Mouse (Mus musculus): ENCODE measurements around the gene Rapgef6.

Gene Rapgef6

GRCm38 (mm10) chr11:54691179-54691578, 168.5 kb downstream of the Rapgef6 start:
- no peak for DNase-seq (ENCODE audit: low read depth, low spot score)

- DNase-seq (ENCODE audit: low read depth, low spot score) = no peak
These were observed 171.0 kb downstream of the Rapgef6 start for GRCm38 (mm10) chr11:54693696-54694095.

GRCm38 (mm10) chr11:54694291-54694690, 171.6 kb downstream of the Rapgef6 start:
- DNase-seq (ENCODE audit: low read depth, low spot score) = no peak

- DNase-seq (ENCODE audit: low read depth, low spot score) = peak; percentile 48
These were observed 173.3 kb downstream of the Rapgef6 start for GRCm38 (mm10) chr11:54695951-54696350.

- DNase-seq (ENCODE audit: low read depth, low spot score) = no peak
These were observed 175.0 kb downstream of the Rapgef6 start for GRCm38 (mm10) chr11:54697611-54698010.

- DNase-seq (ENCODE audit: low read depth, low spot score) = no peak
These were observed 176.0 kb downstream of the Rapgef6 start for GRCm38 (mm10) chr11:54698636-54699035.

- DNase-seq (ENCODE audit: low read depth, low spot score) = no peak
These were observed 177.3 kb downstream of the Rapgef6 start for GRCm38 (mm10) chr11:54699972-54700371.

GRCm38 (mm10) chr11:54701848-54702247, 179.2 kb downstream of the Rapgef6 start:
- no peak for DNase-seq (ENCODE audit: low read depth, low spot score)

GRCm38 (mm10) chr11:54703306-54703705, 180.7 kb downstream of the Rapgef6 start:
- peak; percentile 65 for DNase-seq (ENCODE audit: low read depth, low spot score)

GRCm38 (mm10) chr11:54708153-54708552, 185.5 kb downstream of the Rapgef6 start:
- no peak for DNase-seq (ENCODE audit: low read depth, low spot score)

GRCm38 (mm10) chr11:54709645-54710044, 187.0 kb downstream of the Rapgef6 start:
- DNase-seq (ENCODE audit: low read depth, low spot score) = no peak

GRCm38 (mm10) chr11:54710512-54711293, 188.1 kb downstream of the Rapgef6 start:
- DNase-seq (ENCODE audit: low read depth, low spot score) = no peak

GRCm38 (mm10) chr11:54712849-54713248, 190.2 kb downstream of the Rapgef6 start:
- no peak for DNase-seq (ENCODE audit: low read depth, low spot score)

- no peak for DNase-seq (ENCODE audit: low read depth, low spot score)
These were observed 195.2 kb downstream of the Rapgef6 start for GRCm38 (mm10) chr11:54717893-54718292.

- DNase-seq (ENCODE audit: low read depth, low spot score) = no peak
These were observed 196.0 kb downstream of the Rapgef6 start for GRCm38 (mm10) chr11:54718601-54719000.

GRCm38 (mm10) chr11:54722057-54722456, 199.4 kb downstream of the Rapgef6 start:
- no peak for DNase-seq (ENCODE audit: low read depth, low spot score)

GRCm38 (mm10) chr11:54724353-54725034, 201.8 kb downstream of the Rapgef6 start:
- DNase-seq (ENCODE audit: low read depth, low spot score) = no peak

- DNase-seq (ENCODE audit: low read depth, low spot score) = peak; percentile 68
These were observed 204.0 kb downstream of the Rapgef6 start for GRCm38 (mm10) chr11:54726571-54727062.

GRCm38 (mm10) chr11:54727327-54727901, 204.8 kb downstream of the Rapgef6 start:
- no peak for DNase-seq (ENCODE audit: low read depth, low spot score)

GRCm38 (mm10) chr11:54728371-54728770, 205.7 kb downstream of the Rapgef6 start:
- no peak for DNase-seq (ENCODE audit: low read depth, low spot score)

- DNase-seq (ENCODE audit: low read depth, low spot score) = peak; percentile 51
These were observed 206.7 kb downstream of the Rapgef6 start for GRCm38 (mm10) chr11:54729311-54729710.

GRCm38 (mm10) chr11:54730931-54731330, 208.3 kb downstream of the Rapgef6 start:
- DNase-seq (ENCODE audit: low read depth, low spot score) = no peak
